Mouse (Mus musculus) heart, embryonic 16.5 days (tissue): Measurements from ENCODE around the gene H2al1a. TPM values are rescaled to one million over a fixed set of nuclear protein-coding genes. Genes with fewer than 3 reads are reported as not detected.
"Not testable (repeated sequence)": the region's sequence is repeated elsewhere in the genome, so short reads cannot be mapped to it uniquely, and the experiment has no call there.

Experiments
- ATAC-seq: fragments of 200-750 bp; cut with Nextera tagmentation; replicated peaks from 2 replicates; pipeline ENCODE4 v1.8.0; 2017; ENCODE audit warnings: moderate number of reproducible peaks; ENCODE audit not compliant: insufficient read depth, low FRiP score; ENCODE audit errors: extremely low read depth
- H3K27ac ChIP-seq: fragments of 300-500 bp; sonication (generic); 2 replicates; pipeline ENCODE4 v1.5.1; 2014; ENCODE audit warnings: mild to moderate bottlenecking, low read length, control low read depth, moderate library complexity
- H3K27me3 ChIP-seq: fragments of 300-500 bp; sonication (generic); 2 replicates; pipeline ENCODE4 v1.6.1; 2014; ENCODE audit warnings: low read length, mixed read lengths; ENCODE audit not compliant: control insufficient read depth, insufficient read depth
- H3K36me3 ChIP-seq: fragments of 300-500 bp; sonication (generic); 2 replicates; pipeline ENCODE4 v1.6.1; 2014; ENCODE audit not compliant: control insufficient read depth, insufficient read depth
- H3K4me1 ChIP-seq: fragments of 300-500 bp; sonication (generic); 2 replicates; pipeline ENCODE4 v1.6.1; 2014; ENCODE audit warnings: low read length, mixed read lengths; ENCODE audit not compliant: control insufficient read depth, insufficient read depth
- H3K4me2 ChIP-seq: fragments of 300-500 bp; sonication (generic); 2 replicates; pipeline ENCODE4 v1.6.1; 2014; ENCODE audit warnings: low read depth, mild to moderate bottlenecking, control low read depth, low read length
- H3K4me3 ChIP-seq: fragments of 300-500 bp; sonication (generic); 2 replicates; pipeline ENCODE4 v1.5.1; 2014; ENCODE audit warnings: mild to moderate bottlenecking, control low read depth, low read length
- H3K9ac ChIP-seq: fragments of 300-500 bp; sonication (generic); 2 replicates; pipeline ENCODE4 v1.6.1; 2014; ENCODE audit warnings: low read length, control low read depth
- H3K9me3 ChIP-seq: fragments of 300-500 bp; sonication (generic); replicated peaks from 2 replicates; pipeline ENCODE4 v1.6.1; 2016; ENCODE audit warnings: low read length; ENCODE audit not compliant: control insufficient read depth
- WGBS: fragments of 180-500 bp; shearing (Covaris S2); extraction: QIAGEN DNeasy Blood & Tissue Kit; methylation state at CpG from one replicate; pipeline ENCODE4 v1.1.7; 2014; 5-methylcytosine and 5-hydroxymethylcytosine counted together
- polyA plus RNA-seq: library from polyadenylated mRNA; unstranded; fragments of >200 nt; fragmentation: Nextera tagmentation; extraction: Ambion mirVana; gene quantifications from 2 replicates; pipeline ENCODE4 v1.2.1, GENCODE M21; 2015

Gene H2al1a
- not detected in 2 replicates for polyA plus RNA-seq

DNA sequence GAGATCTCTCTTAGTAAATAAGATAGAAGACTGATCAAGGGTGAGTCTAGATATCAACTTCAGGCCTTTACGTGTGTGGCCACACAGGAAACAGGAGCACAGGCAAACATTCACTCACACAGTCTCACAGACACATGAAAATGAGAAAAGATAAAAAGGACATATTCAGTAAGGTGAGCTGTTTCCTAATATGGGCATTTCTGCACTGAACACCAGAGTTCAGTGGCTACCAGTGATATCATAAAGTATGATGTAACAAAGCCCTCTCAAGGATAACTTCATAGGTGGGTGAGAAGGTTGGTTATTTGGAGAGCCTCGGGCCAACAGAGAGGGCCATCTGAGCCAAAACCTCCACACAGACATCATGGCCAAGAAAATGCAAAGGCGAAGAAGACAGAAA lies at the start of gene H2al1a:
TSS of gene H2al1a (plus strand) at position 301 of the 400 bp plus-strand sequence.
- not testable (repeated sequence) for H3K4me3 ChIP-seq, H3K4me2 ChIP-seq, H3K4me1 ChIP-seq, H3K36me3 ChIP-seq, H3K27me3 ChIP-seq, H3K27ac ChIP-seq, H3K9me3 ChIP-seq, ATAC-seq, H3K9ac ChIP-seq
- no CpG with 5 or more reads among the region's 3 CpGs for WGBS

DNA sequence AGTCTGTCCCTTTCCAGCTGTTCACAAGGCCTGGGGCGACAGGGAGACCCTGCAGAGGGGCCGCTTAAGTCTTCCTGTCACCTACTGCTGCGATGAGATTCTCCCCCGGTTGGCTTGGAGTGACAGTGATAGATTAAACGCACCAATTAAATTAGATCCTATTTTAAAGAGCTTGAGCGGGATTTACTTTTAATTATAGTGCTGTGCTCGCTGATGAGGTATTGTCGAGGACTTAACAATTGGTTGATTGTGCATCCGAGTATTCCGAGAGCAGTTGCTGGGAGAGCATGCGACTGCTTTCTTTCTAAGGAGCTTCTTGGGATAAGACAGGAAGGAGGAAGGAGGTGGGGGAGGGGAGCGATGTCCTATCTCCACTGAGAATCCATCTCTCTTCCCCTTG lies 48.9 kb upstream of the H2al1a start:
- no peak overlapping the region for H3K27ac ChIP-seq
- no peaks in the 10 kb centered on the region for H3K27me3 ChIP-seq
- no peaks in the 10 kb centered on the region for H3K9me3 ChIP-seq
- H3K4me2 ChIP-seq, result no peak overlapping the region
- H3K36me3 ChIP-seq, result no peaks in the 10 kb centered on the region
- no peak overlapping the region for H3K4me3 ChIP-seq
- H3K4me1 ChIP-seq, result no peaks in the 10 kb centered on the region
- 32% methylated on average over 12 of the region's 12 CpGs for WGBS
- H3K9ac ChIP-seq, result no peak overlapping the region
- ATAC-seq, result no peak

DNA sequence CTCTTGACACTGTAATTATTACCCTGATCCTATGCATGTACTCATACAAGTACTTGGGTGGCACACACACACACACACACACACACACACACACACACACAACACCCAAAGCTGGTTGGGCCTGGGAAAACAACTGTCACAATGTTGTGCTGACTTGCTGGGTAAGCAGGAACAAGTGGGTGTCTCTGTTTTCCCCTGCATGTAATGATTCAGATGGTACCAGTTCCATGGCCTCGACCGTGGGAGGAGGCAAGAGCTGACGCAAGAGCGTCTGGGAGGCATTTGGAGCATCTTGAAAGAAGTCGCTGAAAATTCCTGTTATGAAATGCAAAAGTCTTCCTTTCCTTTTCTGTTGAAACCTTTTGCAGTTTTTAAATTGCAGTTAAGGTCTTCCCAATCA lies 45.0 kb upstream of the H2al1a start:
- H3K27ac ChIP-seq, result peak overlapping the region; percentile 53
- H3K27me3 ChIP-seq, result no peaks in the 10 kb centered on the region; the same call in 1 of the 2 replicates
- H3K4me3 ChIP-seq, result no peak overlapping the region
- no peak overlapping the region for H3K4me2 ChIP-seq
- H3K36me3 ChIP-seq, result no peaks in the 10 kb centered on the region
- H3K9ac ChIP-seq, result no peak overlapping the region
- WGBS, result 48% methylated on average over 5 of the region's 5 CpGs
- H3K9me3 ChIP-seq, result no peaks in the 10 kb centered on the region
- no peak for ATAC-seq
- no peaks in the 10 kb centered on the region for H3K4me1 ChIP-seq

DNA sequence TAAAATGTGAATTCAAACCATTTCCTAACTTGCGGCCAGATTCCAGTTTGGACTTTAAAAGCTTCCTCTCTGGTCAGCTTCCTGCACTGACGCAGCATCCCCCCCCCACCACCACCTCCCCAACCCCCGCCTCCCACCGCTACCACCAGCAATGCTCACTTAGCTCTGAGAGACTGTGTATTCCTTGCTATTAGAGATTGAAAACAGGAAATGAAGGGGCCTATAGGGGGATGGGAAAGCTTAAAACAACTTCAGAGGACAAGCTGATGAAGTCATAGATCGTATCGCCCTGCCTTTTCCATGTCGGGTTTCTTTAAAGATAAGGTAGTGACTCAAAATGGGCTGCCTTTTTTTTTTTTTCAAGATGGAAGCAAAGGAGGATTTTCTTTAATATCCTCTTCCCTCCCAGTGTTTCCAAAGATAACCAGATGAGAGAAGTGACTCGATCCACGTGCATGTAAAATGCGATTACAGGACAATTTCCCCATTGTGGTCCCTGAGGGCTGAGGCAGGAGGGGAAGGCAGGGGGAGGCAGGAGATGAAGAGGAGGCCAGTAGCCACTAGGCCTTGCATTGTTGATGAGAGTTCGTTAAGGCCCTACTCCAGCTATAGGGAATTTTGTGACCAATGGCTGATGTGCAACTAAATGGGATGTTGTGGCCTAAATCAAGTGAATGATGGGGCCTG lies 44.4 kb upstream of the H2al1a start:
- H3K27ac ChIP-seq, result peak overlapping the region; percentile 53; the same call in 1 of the 2 replicates
- no peaks in the 10 kb centered on the region for H3K9me3 ChIP-seq
- no peak overlapping the region for H3K4me2 ChIP-seq
- WGBS, result 46% methylated on average over 11 of the region's 11 CpGs
- H3K4me3 ChIP-seq, result no peak overlapping the region
- no peaks in the 10 kb centered on the region for H3K36me3 ChIP-seq
- H3K4me1 ChIP-seq, result no peaks in the 10 kb centered on the region
- ATAC-seq, result peak; percentile 55; the same call in 1 of the 2 replicates
- H3K9ac ChIP-seq, result no peak overlapping the region
- H3K27me3 ChIP-seq, result no peaks in the 10 kb centered on the region; the same call in 1 of the 2 replicates

DNA sequence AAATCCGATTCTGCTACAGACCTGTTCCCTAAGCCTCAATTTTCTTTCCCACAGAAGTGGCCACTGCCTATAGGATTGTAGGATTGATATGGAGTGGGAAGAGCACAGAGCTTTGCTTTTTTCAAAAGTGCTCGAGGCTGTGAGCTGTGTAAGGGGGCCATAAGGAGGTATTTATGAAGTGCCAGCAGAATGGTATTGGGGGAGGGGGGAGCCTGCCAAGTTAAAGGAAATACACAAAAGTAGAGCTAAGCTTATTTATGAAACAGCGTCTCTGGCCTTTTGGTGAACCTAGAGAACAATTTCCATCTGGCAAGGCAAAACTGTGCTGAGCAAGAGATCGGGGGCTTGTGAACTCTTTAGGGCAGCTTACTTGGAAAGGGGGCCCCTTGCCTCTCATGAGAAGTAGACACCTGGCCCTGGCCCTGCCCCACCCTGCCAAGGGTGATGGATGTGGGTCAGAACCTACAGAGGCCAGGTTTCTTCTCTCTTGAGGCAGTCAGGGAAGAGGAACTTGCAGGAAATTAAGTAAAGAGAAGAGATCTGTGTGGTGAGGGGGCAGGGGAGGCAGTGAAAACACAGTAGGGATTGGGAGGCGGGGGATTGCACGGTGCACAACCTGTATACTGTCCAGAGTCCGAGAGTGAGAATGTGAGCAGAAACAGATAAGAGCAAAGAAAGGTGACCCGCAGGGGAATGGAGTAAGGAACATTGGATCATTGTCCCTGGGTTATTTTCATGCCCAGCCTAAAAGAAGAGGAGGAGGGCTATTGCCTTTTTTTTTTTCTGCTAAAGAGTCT lies 43.3 kb upstream of the H2al1a start:
- 56% methylated on average over 8 of the region's 8 CpGs for WGBS
- Histone ChIP-seq H3K36me3 (no peaks in the 10 kb centered on the region), H3K27ac (no peak overlapping the region), H3K9me3 (no peaks in the 10 kb centered on the region), H3K4me1 (no peaks in the 10 kb centered on the region), H3K27me3 (no peaks in the 10 kb centered on the region; the same call in 1 of the 2 replicates), H3K4me2 (no peak overlapping the region), H3K9ac (no peak overlapping the region), H3K4me3 (no peak overlapping the region)
- ATAC-seq, result no peak

DNA sequence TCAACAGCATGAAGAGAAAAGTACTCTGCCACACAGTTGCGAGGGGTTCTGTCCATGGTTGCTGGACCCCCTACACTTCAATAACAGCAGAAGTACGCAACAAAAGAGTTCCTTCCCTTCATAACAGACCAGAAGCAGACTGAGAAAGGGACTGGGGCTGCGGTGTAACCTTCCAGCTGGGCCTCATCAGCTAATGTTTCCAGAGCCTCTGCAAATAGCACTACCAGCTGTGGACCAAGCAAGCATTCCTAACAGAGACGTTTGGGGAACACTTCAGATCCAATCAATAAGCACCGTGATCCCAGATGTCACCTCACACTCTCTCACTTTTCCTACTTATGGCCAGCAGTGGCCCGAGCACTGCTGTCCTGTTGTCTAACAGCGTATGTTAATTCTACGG lies 34.1 kb upstream of the H2al1a start:
- H3K27ac ChIP-seq, result no peak overlapping the region
- 73% methylated on average over 8 of the region's 8 CpGs for WGBS
- no peaks in the 10 kb centered on the region for H3K4me1 ChIP-seq
- no peak for ATAC-seq
- no peaks in the 10 kb centered on the region for H3K36me3 ChIP-seq
- H3K9me3 ChIP-seq, result no peaks in the 10 kb centered on the region
- 0 out of 2 replicates have a peak, but pooled peaks cover 5% of the 10 kb centered on the region for H3K27me3 ChIP-seq
- H3K9ac ChIP-seq, result no peak overlapping the region
- H3K4me3 ChIP-seq, result no peak overlapping the region
- H3K4me2 ChIP-seq, result no peak overlapping the region

DNA sequence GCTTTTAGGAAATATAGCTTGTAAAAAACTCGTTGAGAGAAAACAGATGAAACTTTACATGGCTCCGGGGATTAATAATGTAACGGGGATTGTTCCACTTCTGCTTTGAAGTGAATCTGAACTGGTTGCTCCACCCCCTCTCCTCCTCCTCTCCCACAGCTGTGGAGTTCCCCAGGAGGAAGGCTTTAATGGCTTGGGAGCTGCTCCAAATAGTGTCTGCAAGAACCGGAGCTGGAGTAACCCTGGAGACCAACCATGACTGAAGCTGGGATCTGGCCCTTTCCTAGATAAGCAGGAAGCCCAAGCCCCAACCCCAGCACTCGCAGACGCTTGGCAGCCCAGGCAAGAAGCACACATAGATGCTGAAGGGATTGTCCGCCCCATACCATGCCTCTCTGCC lies 31.3 kb upstream of the H2al1a start:
- Histone ChIP-seq H3K9me3 (no peaks in the 10 kb centered on the region), H3K36me3 (no peaks in the 10 kb centered on the region), H3K9ac (no peak overlapping the region), H3K4me1 (no peaks in the 10 kb centered on the region), H3K27ac (no peak overlapping the region), H3K27me3 (0 out of 2 replicates have a peak, but pooled peaks cover 3% of the 10 kb centered on the region), H3K4me3 (no peak overlapping the region), H3K4me2 (no peak overlapping the region)
- 54% methylated on average over 7 of the region's 7 CpGs for WGBS
- no peak for ATAC-seq

DNA sequence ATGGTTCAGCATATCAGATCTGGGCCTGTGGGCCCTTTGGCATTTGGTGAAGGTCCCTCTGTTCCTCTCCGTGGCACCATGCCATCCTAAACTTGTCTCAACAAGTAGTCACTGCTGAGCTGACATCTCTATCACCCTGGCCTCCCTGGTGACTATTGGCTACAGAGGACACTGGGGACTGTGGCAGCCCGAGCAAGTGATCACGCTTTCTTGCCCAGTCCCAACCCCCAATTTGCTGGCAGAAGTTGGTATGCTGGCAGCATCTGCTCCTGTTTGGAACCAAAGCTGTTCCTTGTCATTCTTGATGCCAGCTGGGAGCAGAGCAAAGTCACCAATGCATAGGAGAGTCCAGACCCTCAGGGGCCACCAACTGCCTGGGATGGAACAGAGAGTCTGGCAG lies 30.0 kb upstream of the H2al1a start:
- Histone ChIP-seq H3K4me1 (no peaks in the 10 kb centered on the region), H3K9me3 (no peaks in the 10 kb centered on the region), H3K4me3 (no peak overlapping the region), H3K27me3 (0 out of 2 replicates have a peak, but pooled peaks cover 3% of the 10 kb centered on the region), H3K9ac (no peak overlapping the region), H3K36me3 (no peaks in the 10 kb centered on the region), H3K27ac (no peak overlapping the region), H3K4me2 (no peak overlapping the region)
- ATAC-seq, result no peak
- WGBS, result 79% methylated on average over 3 of the region's 3 CpGs

DNA sequence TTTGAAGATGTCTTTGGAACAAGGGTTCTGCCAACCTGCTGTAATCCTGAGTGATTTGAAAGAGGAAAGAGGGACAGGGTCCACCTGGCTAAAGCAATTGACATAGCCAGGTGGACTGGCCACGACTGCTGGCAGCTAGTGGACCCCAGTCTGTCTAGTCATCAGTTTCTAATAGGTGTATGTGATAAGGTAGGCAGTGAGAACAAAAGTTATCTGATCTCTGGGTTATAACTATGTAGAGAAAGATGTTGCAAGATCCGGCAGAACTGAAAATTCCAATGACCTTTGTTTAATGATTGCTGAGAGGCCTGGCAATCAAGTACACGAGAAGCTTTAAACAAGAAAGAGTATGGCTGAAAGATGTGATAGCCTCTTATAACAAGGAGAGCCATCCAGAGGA lies 25.9 kb upstream of the H2al1a start:
- 60% methylated on average over 3 of the region's 3 CpGs for WGBS
- no peak overlapping the region for H3K9ac ChIP-seq

More for the DNA sequence above, 25.9 kb upstream of the H2al1a start:
- no peaks in the 10 kb centered on the region for H3K9me3 ChIP-seq
- H3K27me3 ChIP-seq, result peaks cover 3% of the 10 kb centered on the region; the same call in 1 of the 2 replicates
- no peak overlapping the region for H3K4me2 ChIP-seq
- no peak overlapping the region for H3K4me3 ChIP-seq
- no peaks in the 10 kb centered on the region for H3K36me3 ChIP-seq
- no peaks in the 10 kb centered on the region for H3K4me1 ChIP-seq
- no peak for ATAC-seq
- H3K27ac ChIP-seq, result no peak overlapping the region
